Mouse (Mus musculus) liver, embryonic 14.5 days (tissue): ENCODE measurements around the gene Gm21976. TPM values are rescaled to one million over a fixed set of nuclear protein-coding genes. Genes with fewer than 3 reads are reported as not detected.

Source experiments
- ATAC-seq: fragments of 200-750 bp; cut with Nextera tagmentation; 2 replicates; pipeline ENCODE4 v1.8.0; 2017; ENCODE audit warnings: moderate number of reproducible peaks, mild to moderate bottlenecking, moderate library complexity; ENCODE audit not compliant: insufficient read depth
- DNase-seq, 3 experiments: peaks; one replicate each; pipeline ENCODE4 v3.0.0-alpha.2; 2012 to 2013; ENCODE audit warnings: low read depth in 3 of 3, low spot score in 3 of 3
- H3K27ac ChIP-seq: fragments of 300-500 bp; sonication (generic); 2 replicates; pipeline ENCODE4 v1.5.1; 2014; ENCODE audit warnings: moderate library complexity, mild to moderate bottlenecking, control low read depth, inconsistent platforms
- H3K27me3 ChIP-seq: fragments of 300-500 bp; sonication (generic); 2 replicates; pipeline ENCODE4 v1.6.1; 2014; ENCODE audit warnings: mild to moderate bottlenecking, low read length, moderate library complexity; ENCODE audit not compliant: control insufficient read depth, insufficient read depth
- H3K36me3 ChIP-seq: fragments of 300-500 bp; sonication (generic); replicated peaks from 2 replicates; pipeline ENCODE4 v1.6.1; 2014; ENCODE audit warnings: low read depth; ENCODE audit not compliant: control insufficient read depth, insufficient read depth
- H3K4me1 ChIP-seq, 2 experiments: fragments of 200-500 bp in 1 of 2; fragments of 300-500 bp in 1 of 2; sonication (generic) in 1 of 2; replicated peaks; 2 replicates each; pipeline ENCODE4 v1.6.1; 2012 to 2014; ENCODE audit warnings: antibody characterized with exemption in 1 of 2, inconsistent platforms in 1 of 2, low read length in 1 of 2; ENCODE audit not compliant: control insufficient read depth in 2 of 2, insufficient read depth in 2 of 2
- H3K4me2 ChIP-seq: fragments of 300-500 bp; sonication (generic); 2 replicates; pipeline ENCODE4 v1.6.1; 2014; ENCODE audit warnings: low read depth, mild to moderate bottlenecking, control low read depth, moderate library complexity
- H3K4me3 ChIP-seq, 2 experiments: fragments of 200-500 bp in 1 of 2; fragments of 300-500 bp in 1 of 2; sonication (generic) in 1 of 2; 2 replicates each; pipeline ENCODE4 v1.5.1; 2012 to 2014; ENCODE audit warnings: low read depth in 2 of 2, low read length in 2 of 2, mild to moderate bottlenecking in 2 of 2, control low read depth in 1 of 2, inconsistent platforms in 1 of 2, moderate library complexity in 1 of 2; ENCODE audit not compliant: insufficient read depth in 1 of 2
- H3K9ac ChIP-seq: fragments of 300-500 bp; sonication (generic); replicated peaks from 2 replicates; pipeline ENCODE4 v1.6.1; 2014; ENCODE audit warnings: mild to moderate bottlenecking, control low read depth, moderate library complexity
- H3K9me3 ChIP-seq: fragments of 300-500 bp; sonication (generic); 2 replicates; pipeline ENCODE4 v1.6.1; 2016; ENCODE audit warnings: low read length, mixed read lengths; ENCODE audit not compliant: control insufficient read depth
- CTCF ChIP-seq: IDR thresholded peaks from 2 replicates; pipeline ENCODE4 v1.5.1; 2016; ENCODE audit warnings: antibody characterized with exemption, low read depth, control low read depth
- EP300 ChIP-seq: IDR thresholded peaks from 2 replicates; pipeline ENCODE4 v1.6.1; 2016; ENCODE audit warnings: antibody characterized with exemption, low read depth
- WGBS: fragments of 180-500 bp; shearing (Covaris S2); extraction: QIAGEN DNeasy Blood & Tissue Kit; methylation state at CpG from one replicate; pipeline ENCODE4 v1.1.7; 2014; ENCODE audit not compliant: insufficient replicate concordance; 5-methylcytosine and 5-hydroxymethylcytosine counted together
- polyA plus RNA-seq, 2 experiments: library from polyadenylated mRNA; depleted of rRNA in 1 of 2; stranded (reverse) in 1 of 2; unstranded in 1 of 2; fragments of >200 nt; fragmentation: Nextera tagmentation in 1 of 2; extraction: Ambion mirVana in 1 of 2; gene quantifications; 2 replicates each; pipeline versions ENCODE4 v1.2.1 to v1.2.3; 2012 to 2014

Gene Gm21976
- polyA plus RNA-seq, 2 experiments = not detected

GRCm38 (mm10) chr13:98352381-98352975 is 72.8 kb downstream of the Gm21976 start:
- Histone ChIP-seq H3K4me2 (no peak overlapping the region), H3K4me3 (no peak overlapping the region), H3K36me3 (no peaks in the 10 kb centered on the region), H3K9me3 (no peaks in the 10 kb centered on the region), H3K27me3 (peaks cover 69% of the 10 kb centered on the region), H3K9ac (no peak overlapping the region), H3K4me1 (no peaks in the 10 kb centered on the region), H3K27ac (no peak overlapping the region)
- TF ChIP-seq EP300 (no peak), CTCF (no peak)
- 10% methylated on average over 14 of the region's 14 CpGs for WGBS
- ATAC-seq (no peak), DNase-seq (no peak)

GRCm38 (mm10) chr13:98353709-98354089 is 74.0 kb downstream of the Gm21976 start:
- no peaks in the 10 kb centered on the region for H3K9me3 ChIP-seq
- H3K9ac ChIP-seq = no peak overlapping the region
- no peaks in the 10 kb centered on the region for H3K36me3 ChIP-seq
- H3K4me3 ChIP-seq = peak overlapping the region; percentile 23 to 32; a peak in 2 of 4 replicates
- DNase-seq (no peak), ATAC-seq (no peak)
- WGBS = 1% methylated on average over 13 of the region's 13 CpGs
- TF ChIP-seq EP300 = no peak
- no peak for TF ChIP-seq CTCF
- no peak overlapping the region for H3K27ac ChIP-seq
- H3K27me3 ChIP-seq = peaks cover 82% of the 10 kb centered on the region
- peak overlapping the region; percentile 49 for H3K4me2 ChIP-seq
- H3K4me1 ChIP-seq = no peaks in the 10 kb centered on the region

- H3K27ac ChIP-seq = no peak within 1 kb of the TSS
- no peak for DNase-seq
- peaks cover 87% of the 10 kb centered on the region for H3K27me3 ChIP-seq
- no peak; the same call in 1 of the 2 replicates for ATAC-seq
- H3K9me3 ChIP-seq = no peaks in the 10 kb centered on the region
- peak within 1 kb of the TSS; percentile 49 for H3K4me2 ChIP-seq
- TF ChIP-seq EP300 = no peak
- no peak for TF ChIP-seq CTCF
- no peaks in the 10 kb centered on the region for H3K36me3 ChIP-seq
- peak within 1 kb of the TSS; percentile 23 to 35 for H3K4me3 ChIP-seq
- H3K9ac ChIP-seq = no peak within 1 kb of the TSS
- H3K4me1 ChIP-seq = no peaks in the 10 kb centered on the region
- WGBS = under 1% methylated on average over 63 of the region's 76 CpGs
These were observed 74.6 kb downstream of the Gm21976 start, which contains the start of gene Foxd1 for GRCm38 (mm10) chr13:98354090-98354801. Foxd1 (plus strand) TSS chr13:98354242.

- Histone ChIP-seq H3K4me1 (no peaks in the 10 kb centered on the region), H3K27ac (no peak overlapping the region), H3K9me3 (no peaks in the 10 kb centered on the region), H3K27me3 (peaks cover 92% of the 10 kb centered on the region), H3K4me3 (peak overlapping the region; percentile 1 to 35; a peak in 3 of 4 replicates), H3K4me2 (peak overlapping the region; percentile 49), H3K36me3 (no peaks in the 10 kb centered on the region), H3K9ac (no peak overlapping the region)
- no peak for TF ChIP-seq CTCF
- no peak for TF ChIP-seq EP300
- WGBS = under 1% methylated on average over 87 of the region's 102 CpGs
- DNase-seq (no peak), ATAC-seq (no peak)
These were observed 75.3 kb downstream of the Gm21976 start for GRCm38 (mm10) chr13:98354871-98355558.
